ENCODE assay signal across 9 mouse cellular contexts in genomic region chr8:61386645-61387044, GRCm38 (mm10).
DNase-seq lines count a peak whose midpoint lies in the region; ATAC-seq lines count a peak whose summit lies in the region.
"Had no signal": no experiment of that assay in that cellular context is flagged by ENCODE, and none has a peak within 500 bp of the region (broad histone marks: within the 10 kb centered on the region; RNA-seq: fewer than 3 reads in every experiment).

No protein-coding gene starts in this region.

- peak; percentile 8 for DNase-seq in gastrocnemius, postnatal 10 days
- DNase-seq in gastrocnemius, postnatal 25 days, result no peak
- peak; percentile 71 for DNase-seq in brain, adult 2 months (ENCODE audit: low read depth, low spot score)
- DNase-seq in layer of hippocampus, adult 18-20 months (ENCODE audit: low spot score in 2 of 2), result peak; percentile 36 to 80
- no peak for DNase-seq in adrenal gland, adult (ENCODE audit: inconsistent age in 2 of 2, low spot score in 1 of 2)
- DNase-seq in gastrocnemius, postnatal 36 days, result no peak

- intact Hi-C loops in gastrocnemius, postnatal 36 days (cut with DNase I), result loop anchor here (5.0 kb wide), 1 partner anchor 386 kb away; no protein-coding TSS in a partner anchor

- H3K27ac ChIP-seq in forebrain, embryonic 13.5 days, result peak overlapping the region; percentile 92
- H3K27ac ChIP-seq in midbrain, embryonic 12.5 days (replicated peaks), result peak overlapping the region; percentile 94
- H3K27ac ChIP-seq: macrophage had no signal

- no peak overlapping the region for H3K4me3 ChIP-seq in forebrain, embryonic 13.5 days
- no peak overlapping the region for H3K4me3 ChIP-seq in midbrain, embryonic 12.5 days

- peak; percentile 85 for ATAC-seq in forebrain, embryonic 13.5 days
- peak; percentile 85 for ATAC-seq in midbrain, embryonic 12.5 days (ENCODE audit: low FRiP score, low read depth)

- 2% methylated on average over 7 of the region's 7 CpGs for WGBS in forebrain, embryonic 13.5 days
- WGBS in midbrain, embryonic 12.5 days, result 4% methylated on average over 7 of the region's 7 CpGs

- H3K36me3 ChIP-seq in forebrain, embryonic 13.5 days (ENCODE audit: poor library complexity, severe bottlenecking), result peaks cover 48% of the 10 kb centered on the region
- H3K36me3 ChIP-seq in midbrain, embryonic 12.5 days, result peaks cover 9% of the 10 kb centered on the region

- H3K4me2 ChIP-seq in forebrain, embryonic 13.5 days, result peak overlapping the region; percentile 26
- H3K4me2 ChIP-seq in midbrain, embryonic 12.5 days (replicated peaks), result peak overlapping the region; percentile 24

- no peaks in the 10 kb centered on the region for H3K9me3 ChIP-seq in forebrain, embryonic 13.5 days (replicated peaks)
- H3K9me3 ChIP-seq in midbrain, embryonic 12.5 days, result no peaks in the 10 kb centered on the region

- peaks cover 60% of the 10 kb centered on the region for H3K4me1 ChIP-seq in forebrain, embryonic 13.5 days
- peaks cover 44% of the 10 kb centered on the region for H3K4me1 ChIP-seq in midbrain, embryonic 12.5 days

- H3K9ac ChIP-seq in forebrain, embryonic 13.5 days, result 0 out of 2 replicates have a peak overlapping the region, but pooled peaks have one; percentile 30
- peak overlapping the region; percentile 7; the same call in 1 of the 2 replicates for H3K9ac ChIP-seq in midbrain, embryonic 12.5 days (replicated peaks)

- no peaks in the 10 kb centered on the region for H3K27me3 ChIP-seq in forebrain, embryonic 13.5 days
- H3K27me3 ChIP-seq in midbrain, embryonic 12.5 days, result no peaks in the 10 kb centered on the region

Comparison
In these comparisons a context has a peak if more than half of its experiments do, and no peak if none do; other contexts are left out.
1. DNase-seq: peak in gastrocnemius, postnatal 10 days (single experiment), brain, adult 2 months (single experiment) and layer of hippocampus, adult 18-20 months (2 of 2); none in gastrocnemius, postnatal 25 days (single experiment), adrenal gland, adult (0 of 2) and gastrocnemius, postnatal 36 days (0 of 2).